8 mouse cellular contexts compared by ENCODE assay signal in the genomic region with DNA sequence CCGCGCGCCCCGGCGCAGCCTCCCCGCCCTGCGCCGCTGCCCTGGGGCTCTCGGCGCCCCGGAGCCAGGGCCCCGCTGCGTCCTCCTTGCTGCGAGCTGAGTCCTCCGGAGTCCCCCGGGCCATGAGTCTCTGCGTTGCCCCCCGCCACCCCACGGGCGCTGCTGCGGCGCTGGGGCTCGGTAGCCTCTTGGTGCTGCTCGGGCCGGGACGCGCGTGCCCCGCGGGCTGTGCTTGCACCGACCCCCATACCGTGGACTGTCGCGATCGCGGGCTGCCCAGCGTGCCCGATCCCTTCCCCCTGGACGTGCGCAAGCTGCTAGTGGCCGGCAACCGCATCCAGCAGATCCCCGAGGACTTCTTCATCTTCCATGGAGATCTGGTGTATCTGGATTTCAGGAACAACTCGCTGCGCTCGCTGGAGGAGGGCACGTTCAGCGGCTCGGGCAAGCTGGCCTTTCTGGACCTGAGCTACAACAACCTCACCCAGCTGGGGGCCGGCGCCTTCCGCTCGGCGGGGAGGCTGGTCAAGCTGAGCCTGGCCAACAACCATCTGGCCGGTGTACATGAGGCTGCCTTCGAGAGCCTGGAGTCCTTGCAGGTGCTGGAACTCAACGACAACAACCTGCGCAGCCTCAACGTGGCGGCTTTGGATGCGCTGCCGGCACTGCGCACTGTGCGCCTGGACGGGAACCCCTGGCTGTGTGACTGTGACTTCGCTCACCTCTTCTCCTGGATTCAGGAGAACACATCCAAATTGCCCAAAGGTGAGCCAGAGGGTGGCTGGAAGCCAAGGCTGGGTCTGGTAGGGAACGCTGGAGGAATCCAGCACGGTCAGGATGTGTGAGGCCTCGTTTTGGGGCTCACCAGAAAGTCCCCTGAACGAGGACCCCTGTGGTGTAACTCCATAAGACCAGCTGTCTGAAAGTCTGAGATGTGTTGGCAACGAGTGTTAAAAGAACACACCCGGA. TPM values are rescaled to one million over a fixed set of nuclear protein-coding genes. Genes with fewer than 3 reads are reported as not detected.
DNase-seq lines count a peak whose midpoint lies in the region; ATAC-seq lines count a peak whose summit lies in the region.

No protein-coding gene starts in this region.

- peak overlapping the region; percentile 63 for H3K9ac ChIP-seq in hindbrain, embryonic 16.5 days (ENCODE audit: low read depth, low read length)
- H3K9ac ChIP-seq in neural tube, embryonic 13.5 days, result peak overlapping the region; percentile 71

- no peak overlapping the region for H3K27ac ChIP-seq in hindbrain, embryonic 16.5 days (ENCODE audit: low read depth, low read length)
- H3K27ac ChIP-seq in neural tube, embryonic 13.5 days (replicated peaks), result no peak overlapping the region

- H3K9me3 ChIP-seq in hindbrain, embryonic 16.5 days (ENCODE audit: control insufficient read depth, low read length), result no peaks in the 10 kb centered on the region
- no peaks in the 10 kb centered on the region for H3K9me3 ChIP-seq in neural tube, embryonic 13.5 days

- peaks cover 14% of the 10 kb centered on the region for H3K4me1 ChIP-seq in hindbrain, embryonic 16.5 days (ENCODE audit: control insufficient read depth, insufficient read depth, low read depth, low read length)
- H3K4me1 ChIP-seq in neural tube, embryonic 13.5 days (replicated peaks), result peaks cover 20% of the 10 kb centered on the region

- peak overlapping the region; percentile 58 for H3K4me3 ChIP-seq in hindbrain, embryonic 16.5 days (ENCODE audit: low read length)
- H3K4me3 ChIP-seq in neural tube, embryonic 13.5 days, result peak overlapping the region; percentile 57

- peaks cover 29% of the 10 kb centered on the region for H3K27me3 ChIP-seq in hindbrain, embryonic 16.5 days (replicated peaks; ENCODE audit: control insufficient read depth, insufficient read depth, low read length)
- peaks cover 56% of the 10 kb centered on the region for H3K27me3 ChIP-seq in neural tube, embryonic 13.5 days

- H3K4me2 ChIP-seq in hindbrain, embryonic 16.5 days (ENCODE audit: low read length), result peak overlapping the region; percentile 100
- H3K4me2 ChIP-seq in neural tube, embryonic 13.5 days, result peak overlapping the region; percentile 98

- peak; percentile 34 for DNase-seq in gastrocnemius, postnatal 10 days
- no peak for DNase-seq in gastrocnemius, postnatal 4 days (ENCODE audit: low spot score in 2 of 2)
- peak; percentile 9 for DNase-seq in thymus, postnatal 4 days
- no peak for DNase-seq in thymus, adult 18-20 months
- DNase-seq in thymus, postnatal 25 days, result no peak
- no peak for DNase-seq in left cerebral cortex, adult 8-10 months (ENCODE audit: low spot score in 2 of 2)

- WGBS in hindbrain, embryonic 16.5 days, result 3% methylated on average over 71 of the region's 72 CpGs
- 4% methylated on average over 71 of the region's 72 CpGs for WGBS in neural tube, embryonic 13.5 days

- no peaks in the 10 kb centered on the region for H3K36me3 ChIP-seq in hindbrain, embryonic 16.5 days (ENCODE audit: control insufficient read depth, insufficient read depth, low read length)
- H3K36me3 ChIP-seq in neural tube, embryonic 13.5 days, result no peaks in the 10 kb centered on the region

- ATAC-seq in hindbrain, embryonic 16.5 days, result peak; percentile 50
- ATAC-seq in neural tube, embryonic 13.5 days (ENCODE audit: low read depth), result peak; percentile 52

RNA-seq across cellular contexts. Expression of a gene that starts 0.8 kb away (rescaled TPM):
- total RNA-seq in gastrocnemius, postnatal 10 days (2021), result 10 to 100 TPM; 18.6 to 24.2 TPM
- total RNA-seq in gastrocnemius, postnatal 4 days (2021), result 10 to 100 TPM; 11.2 to 12.2 TPM
- polyA plus RNA-seq in hindbrain, embryonic 16.5 days (2015; fragmentation: Nextera tagmentation; extraction: Ambion mirVana), result 0.38 and 0.69 TPM in 2 replicates
- 0.27 and 0.33 TPM in 2 replicates for polyA plus RNA-seq in neural tube, embryonic 13.5 days (2015; fragmentation: Nextera tagmentation; extraction: Ambion mirVana)
- total RNA-seq in left cerebral cortex, adult 8-10 months (2022), result 1 to 10 TPM; 1.5 to 2.2 (median 1.8) TPM

RNA-seq across cellular contexts. Expression of a gene that starts 43.9 kb away (rescaled TPM):
- under 1 TPM; 0.19 to 0.25 TPM for total RNA-seq in gastrocnemius, postnatal 10 days (2021)
- total RNA-seq in gastrocnemius, postnatal 4 days (2021), result under 1 TPM; 0.16 to 0.20 TPM
- polyA plus RNA-seq in hindbrain, embryonic 16.5 days (2015; fragmentation: Nextera tagmentation; extraction: Ambion mirVana), result not detected in 2 replicates
- not detected in 2 replicates for polyA plus RNA-seq in neural tube, embryonic 13.5 days (2015; fragmentation: Nextera tagmentation; extraction: Ambion mirVana)
- total RNA-seq in left cerebral cortex, adult 8-10 months (2022), result under 1 TPM in 2 of 4 experiments, not detected in 2; 0.13 TPM

RNA-seq across cellular contexts. Expression of a gene that starts 51.0 kb away (rescaled TPM):
- total RNA-seq in gastrocnemius, postnatal 10 days (2021), result 10 to 100 TPM; 23.1 to 28.3 TPM
- total RNA-seq in gastrocnemius, postnatal 4 days (2021), result 10 to 100 TPM; 36.8 to 40.9 TPM
- 46.9 and 51.6 TPM in 2 replicates for polyA plus RNA-seq in hindbrain, embryonic 16.5 days (2015; fragmentation: Nextera tagmentation; extraction: Ambion mirVana)
- 64.0 and 77.5 TPM in 2 replicates for polyA plus RNA-seq in neural tube, embryonic 13.5 days (2015; fragmentation: Nextera tagmentation; extraction: Ambion mirVana)
- 10 to 100 TPM; 15.2 to 25.6 (median 19.6) TPM for total RNA-seq in left cerebral cortex, adult 8-10 months (2022)

Comparison
In these comparisons a context has a peak if more than half of its experiments do, and no peak if none do; other contexts are left out.
1. DNase-seq: peak in gastrocnemius, postnatal 10 days (single experiment) and thymus, postnatal 4 days (single experiment); none in gastrocnemius, postnatal 4 days (0 of 2), thymus, adult 18-20 months (0 of 2), thymus, postnatal 25 days (single experiment) and left cerebral cortex, adult 8-10 months (0 of 2).